Mouse (Mus musculus) ovary, postnatal 36 days (tissue): ENCODE data around the gene Flnc.
A peak's percentile ranks its signal among the peaks of the same experiment; 100 is the strongest.

Source experiments
- DNase-seq: peaks from one replicate; pipeline ENCODE4 v3.0.0; 2022; ENCODE audit warnings: low spot score, mixed read lengths

The Flnc gene

DNA sequence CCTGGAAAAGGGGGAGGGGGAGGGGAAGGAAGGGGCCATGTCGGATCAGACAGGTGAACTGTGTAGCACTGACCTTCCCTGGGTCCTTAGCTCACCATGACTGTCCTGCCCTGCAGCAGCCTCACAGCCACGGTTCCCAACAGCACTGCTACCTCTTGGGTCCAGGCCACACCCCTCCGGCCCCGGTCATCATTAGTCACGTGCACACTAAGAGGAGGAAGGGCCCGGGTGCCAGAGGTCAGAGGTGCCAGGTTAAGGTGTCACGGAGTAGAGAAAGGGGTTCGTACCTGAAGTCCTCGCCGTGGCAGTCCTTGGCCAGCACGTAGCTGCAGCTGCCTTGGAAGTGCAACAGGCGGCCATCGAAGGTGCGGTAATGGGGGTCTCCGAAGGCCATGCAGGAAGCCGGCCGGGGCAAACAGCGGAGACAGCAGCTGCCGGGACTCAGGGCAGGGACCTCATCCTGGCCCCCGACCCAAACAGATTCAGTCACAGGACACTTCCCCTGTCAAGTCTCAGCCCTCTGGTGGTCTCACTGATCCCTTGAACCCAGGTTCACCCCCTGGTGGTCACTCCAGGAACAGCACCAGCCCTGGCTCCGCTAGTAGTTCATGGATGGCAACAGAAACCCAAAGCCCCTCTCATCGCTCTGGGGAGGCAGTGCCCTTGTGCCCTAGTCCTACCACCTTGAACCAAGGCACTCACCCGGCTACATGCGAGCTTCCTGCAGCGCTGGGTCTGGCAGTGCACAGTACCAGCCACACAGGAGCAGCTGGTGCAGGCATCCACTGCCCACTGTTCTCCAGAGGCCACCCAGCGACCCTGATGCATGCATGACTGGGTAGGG lies 51.9 kb downstream of the Flnc start:
- DNase-seq = peak; percentile 65

DNA sequence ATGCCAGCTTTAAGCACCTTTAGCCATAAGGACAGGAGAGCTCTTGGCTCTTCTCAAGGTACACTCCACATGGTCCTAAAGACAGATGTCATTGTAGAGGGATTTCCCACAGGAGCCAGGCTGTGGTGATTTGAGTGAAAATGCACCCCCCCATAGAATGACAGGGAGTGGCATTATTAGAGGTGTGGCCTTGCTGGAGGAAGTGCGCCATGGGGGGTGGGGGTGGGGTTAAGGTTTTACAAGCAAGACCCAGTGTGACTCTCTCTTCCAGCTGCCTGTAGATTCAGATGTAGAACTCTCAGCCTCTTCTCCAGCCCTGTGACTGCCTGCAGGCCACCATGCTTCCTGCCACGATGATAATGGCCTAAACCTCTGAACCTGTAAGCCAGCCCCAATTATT lies 52.9 kb downstream of the Flnc start:
- no peak for DNase-seq

DNA sequence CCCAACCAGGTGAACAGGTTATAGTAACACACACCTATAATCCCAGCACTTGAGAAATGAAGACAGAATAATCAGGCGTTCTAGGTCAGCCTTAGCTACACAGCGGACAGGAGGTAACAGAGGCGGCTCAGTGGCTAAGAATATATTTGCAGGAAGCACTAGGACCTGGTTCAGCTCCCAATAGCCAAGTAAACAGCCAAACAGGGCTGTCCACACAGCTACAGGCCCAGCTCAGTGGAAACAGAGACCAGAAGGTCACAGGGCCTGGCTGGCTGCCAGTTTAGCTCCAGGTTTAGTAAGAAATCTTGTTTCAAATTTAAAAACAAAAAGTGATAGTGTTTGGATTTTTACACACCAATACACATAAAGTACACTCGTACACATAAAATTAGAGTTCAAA lies 61.0 kb downstream of the Flnc start:
- peak; percentile 55 for DNase-seq

DNA sequence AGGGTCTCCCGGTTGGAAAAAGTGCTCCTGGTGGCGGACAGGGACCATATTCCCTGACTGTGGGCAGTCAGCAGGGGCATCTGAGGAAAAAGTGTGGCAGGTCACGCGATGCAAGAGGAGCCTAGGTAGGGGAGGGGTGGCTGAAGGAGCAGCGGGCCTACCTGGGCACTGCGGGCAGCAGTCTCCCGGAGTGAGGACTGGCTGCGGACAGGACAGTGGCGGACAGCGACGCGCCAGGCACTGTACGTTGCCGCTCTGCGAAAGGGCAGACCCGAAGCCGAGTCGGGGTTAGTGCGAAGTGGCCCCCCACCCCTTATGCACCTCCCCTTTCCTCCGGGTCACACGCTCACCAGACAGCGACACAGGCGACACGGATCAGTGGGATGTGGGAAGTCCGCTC lies 63.2 kb downstream of the Flnc start:
- DNase-seq = no peak

DNA sequence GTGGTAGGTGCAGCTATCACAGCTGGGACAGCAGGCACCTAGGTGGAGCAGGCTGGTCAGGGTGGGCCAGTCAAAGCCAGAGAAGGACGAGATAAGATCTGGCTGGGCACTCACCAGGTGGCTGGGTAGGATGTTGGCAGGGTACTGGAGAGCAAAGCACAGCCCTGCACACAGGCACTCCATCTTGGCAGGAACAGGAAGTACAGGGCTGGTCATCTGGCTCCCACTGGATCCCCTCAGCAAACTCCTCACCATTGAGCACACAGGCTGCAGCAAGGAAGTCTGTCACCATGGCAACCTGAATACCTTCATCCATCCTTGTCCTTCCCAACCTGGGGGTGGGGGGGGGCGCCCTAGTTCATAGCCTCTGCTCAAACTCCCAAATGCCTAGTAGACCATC lies 64.7 kb downstream of the Flnc start:
- no peak for DNase-seq

DNA sequence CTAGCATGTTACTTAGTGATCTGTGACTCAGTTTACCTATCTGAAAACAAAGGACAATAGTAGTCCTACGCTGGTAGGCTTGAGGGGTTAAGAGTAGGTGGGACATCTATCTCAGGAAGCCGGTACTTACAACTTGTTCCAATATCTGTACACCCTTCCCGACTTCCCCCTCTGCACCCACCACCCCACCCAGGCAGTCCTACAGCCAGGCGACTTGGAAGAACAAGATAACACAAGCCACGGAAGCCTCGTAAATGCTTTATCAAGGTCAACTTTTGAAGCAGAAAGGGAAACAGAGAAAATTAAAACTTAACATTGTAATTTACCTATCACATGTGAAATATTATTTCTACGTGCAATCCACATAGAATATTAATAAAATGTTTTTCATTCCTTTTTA lies 67.1 kb downstream of the Flnc start:
- DNase-seq = no peak

DNA sequence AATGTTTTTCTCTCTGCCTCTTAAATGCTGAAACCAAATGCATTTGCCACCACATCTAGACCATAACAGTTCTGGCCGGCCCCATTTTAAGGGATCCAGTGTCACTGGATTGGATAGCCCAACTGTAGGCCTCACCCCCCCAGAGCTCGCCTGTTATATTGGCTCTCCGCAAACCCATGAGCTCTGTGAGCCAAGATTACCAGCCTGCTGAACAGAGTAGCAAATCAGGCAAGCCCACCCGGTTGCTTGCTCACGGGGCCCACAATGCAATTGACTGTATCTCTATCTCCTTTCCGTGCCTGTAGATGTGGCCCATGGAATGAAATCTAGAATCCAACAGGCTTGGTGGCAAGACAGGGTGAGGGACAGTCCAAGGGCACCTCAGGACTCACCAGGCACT lies 67.8 kb downstream of the Flnc start:
- DNase-seq = no peak

DNA sequence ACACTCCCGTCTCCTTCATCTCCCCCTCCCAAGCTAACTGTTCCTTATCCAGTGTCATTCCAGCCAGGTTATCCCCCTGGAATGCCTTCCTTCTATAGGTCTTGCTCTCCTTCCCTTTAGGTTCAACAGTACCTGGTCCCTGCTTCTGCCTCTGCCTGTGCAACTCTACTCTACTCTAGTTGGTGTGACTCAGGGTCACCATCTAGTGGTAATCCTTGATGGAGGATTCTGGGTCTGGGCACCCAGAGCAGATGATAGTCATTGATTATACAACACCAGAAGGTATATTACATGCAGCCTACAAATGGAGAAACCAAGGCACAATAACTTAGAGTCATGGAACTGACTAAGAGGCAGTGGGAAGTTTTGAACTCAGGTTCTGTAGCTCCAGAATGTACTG lies 68.5 kb downstream of the Flnc start:
- no peak for DNase-seq

DNA sequence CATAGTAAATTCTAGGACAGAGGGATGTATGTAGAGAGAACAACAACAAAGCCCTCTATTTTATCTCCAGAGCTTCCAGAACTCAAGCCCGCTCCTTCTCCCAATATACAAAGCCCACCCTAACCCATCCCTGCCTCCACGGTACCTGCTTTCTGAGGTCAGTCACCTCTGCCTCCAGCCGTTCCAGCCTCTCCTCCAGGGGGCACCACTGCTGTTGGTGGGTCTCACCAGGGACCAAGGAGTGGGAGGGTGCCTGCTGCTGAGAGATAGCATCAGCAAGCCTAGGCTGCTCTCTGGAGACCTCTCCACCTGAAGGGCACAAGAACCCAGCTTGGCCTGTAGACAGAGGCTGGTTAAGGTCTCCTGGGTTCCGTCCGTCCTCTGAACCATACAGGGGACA lies 72.4 kb downstream of the Flnc start:
- no peak for DNase-seq

DNA sequence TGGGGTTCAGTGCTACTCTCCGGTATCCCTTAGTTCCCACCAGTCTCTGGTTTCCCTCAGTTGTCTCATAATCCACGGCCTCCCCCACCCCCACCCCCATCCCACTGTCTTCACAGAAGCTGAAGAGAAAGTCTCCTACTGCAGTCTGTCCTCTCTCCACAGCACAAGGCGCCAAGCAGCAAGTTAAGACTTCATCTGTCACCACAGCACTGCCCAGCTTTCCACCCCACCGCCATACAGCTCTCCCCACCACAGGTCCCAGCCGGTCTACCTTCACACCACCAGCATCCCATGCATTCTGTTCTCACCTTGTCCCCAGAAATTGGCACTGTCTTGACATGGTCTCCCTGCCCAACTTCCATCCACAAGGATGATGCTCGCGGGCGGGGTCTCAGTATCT lies 73.8 kb downstream of the Flnc start:
- no peak for DNase-seq

DNA sequence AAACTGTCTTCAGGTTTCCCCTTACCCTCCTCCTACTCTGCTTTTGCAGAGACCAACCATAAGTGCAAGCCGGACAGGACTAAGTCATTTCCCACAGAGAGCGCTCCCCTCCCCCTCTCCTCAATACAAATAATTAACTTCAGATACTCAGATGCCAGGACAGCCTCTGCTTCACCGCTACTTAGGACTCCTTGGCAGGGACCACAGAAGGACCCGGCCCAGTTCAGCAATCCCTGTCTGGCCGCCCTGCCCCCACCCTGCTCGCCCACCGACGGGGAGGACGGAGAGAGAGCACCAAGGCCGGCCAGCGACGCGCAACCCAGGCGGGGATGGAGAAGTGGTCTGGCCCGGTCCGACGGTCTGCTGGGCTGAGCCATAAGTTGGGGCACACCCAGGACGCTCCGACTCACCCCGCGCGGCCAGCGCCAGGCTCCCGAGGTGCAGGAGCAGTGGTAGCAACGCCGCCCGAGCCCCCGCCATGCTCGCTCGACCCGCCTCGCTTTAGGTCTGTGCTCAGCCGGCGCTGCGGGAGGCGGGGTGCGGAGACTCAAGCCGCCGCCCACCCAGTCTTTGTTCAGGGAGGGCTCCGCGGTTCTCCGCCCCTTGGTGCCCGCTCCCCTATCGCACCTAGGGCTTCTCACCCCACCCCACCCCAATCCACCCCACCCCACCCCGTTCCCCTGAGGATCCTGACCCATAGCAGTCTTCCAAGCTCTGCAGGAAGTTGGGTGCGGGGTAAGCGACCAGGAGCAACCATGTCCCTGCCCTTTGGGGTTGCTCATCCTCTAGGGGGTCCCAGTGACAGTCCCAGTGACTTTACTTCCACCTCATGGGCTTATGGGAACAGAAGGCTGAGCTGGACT lies 74.6 kb downstream of the Flnc start, which contains the start of gene Kcp:
Kcp (minus strand) TSS at position 506 of the 863 bp plus-strand sequence.
- DNase-seq = peak; percentile 36

DNA sequence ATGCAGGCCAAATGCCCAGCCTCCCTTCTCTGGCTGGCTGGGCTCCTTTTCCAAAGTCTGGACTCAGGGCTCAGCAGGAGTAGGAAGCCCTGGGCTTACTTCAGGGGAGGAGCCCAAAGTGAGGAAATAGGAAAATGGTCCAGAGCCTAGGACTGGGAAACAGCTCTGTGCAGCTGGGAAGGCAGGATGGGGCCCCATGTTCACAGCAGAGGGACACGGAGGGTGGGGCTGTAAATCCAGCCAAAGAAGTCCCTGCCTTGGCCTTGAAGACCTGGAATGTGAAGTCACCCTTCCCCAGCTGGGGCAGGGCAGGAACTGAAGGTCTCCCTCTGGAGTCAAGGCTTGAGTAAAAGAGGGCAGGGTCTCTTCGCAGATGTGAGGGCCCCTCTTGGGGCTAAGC lies 76.0 kb downstream of the Flnc start:
- no peak for DNase-seq
